Mouse (Mus musculus) stomach, embryonic 16.5 days (tissue): ENCODE data around the gene Armcx6. TPM values are rescaled to one million over a fixed set of nuclear protein-coding genes. Genes with fewer than 3 reads are reported as not detected.

ENCODE experiments used
- microRNA-seq: library from miRNA; unstranded; fragments of <30 nt; microRNA quantifications from one replicate; pipeline ENCODE4, GENCODE M21; 2016
- polyA plus RNA-seq: library from polyadenylated mRNA; unstranded; fragments of >200 nt; fragmentation: Nextera tagmentation; extraction: Ambion mirVana; gene quantifications from 2 replicates; pipeline ENCODE4 v1.2.1, GENCODE M21; 2015

Gene Armcx6
- polyA plus RNA-seq, 1 experiment from 2014 or later = 23.9 TPM

Small RNAs within 50 kb of the gene (microRNA-seq; reads per million reads assigned to microRNA genes)
- not detected for gene Mir7093

Other genes starting within 250 kb of the Armcx6 start
- 84.0 and 87.3 TPM in 2 replicates for gene Timm8a1, start 209.6 kb downstream of the Armcx6 start, polyA plus RNA-seq
- gene Btk, start 167.8 kb downstream of the Armcx6 start, polyA plus RNA-seq = 1.9 and 3.0 TPM in 2 replicates
- gene Rpl36a, start 165.8 kb downstream of the Armcx6 start, polyA plus RNA-seq = 322 and 424 TPM in 2 replicates
- 6.5 and 7.1 TPM in 2 replicates for gene Gla, start 150.3 kb downstream of the Armcx6 start, polyA plus RNA-seq
- 138 and 141 TPM in 2 replicates for gene Hnrnph2, start 150.2 kb downstream of the Armcx6 start, polyA plus RNA-seq
- gene Armcx4, start 64.9 kb downstream of the Armcx6 start, polyA plus RNA-seq = 2.8 and 3.5 TPM in 2 replicates
- gene Armcx1, start 33.5 kb downstream of the Armcx6 start, polyA plus RNA-seq = 51.6 TPM in 2 replicates
- 88.8 and 92.8 TPM in 2 replicates for gene Armcx3, start 5.2 kb upstream of the Armcx6 start, polyA plus RNA-seq
- gene Armcx2, start 57.8 kb upstream of the Armcx6 start, polyA plus RNA-seq = 59.4 and 60.3 TPM in 2 replicates
- gene Nxf2, start 213.3 kb upstream of the Armcx6 start, polyA plus RNA-seq = 0.59 and 0.64 TPM in 2 replicates